ENCODE assay signal across 16 mouse cellular contexts in genomic region chr7:119258222-119258621, GRCm38 (mm10).
DNase-seq lines count a peak whose midpoint lies in the region; TF ChIP-seq lines count a peak whose summit lies in the region.
"Had no signal": no experiment of that assay in that cellular context is flagged by ENCODE, and none has a peak within 500 bp of the region (broad histone marks: within the 10 kb centered on the region; RNA-seq: fewer than 3 reads in every experiment).

No protein-coding gene starts in this region.

- no peak overlapping the region for H3K4me3 ChIP-seq in MEL (ENCODE audit: control insufficient read depth in 1 of 2, insufficient read depth in 1 of 2, low read depth in 2 of 2, low read length in 2 of 2)

- peaks cover under 1 to 1% of the 10 kb centered on the region in 2 experiments; a peak in 3 of 4 replicates for H3K4me1 ChIP-seq in MEL (ENCODE audit: control insufficient read depth in 1 of 2, insufficient read depth in 2 of 2, low read length in 2 of 2)

- no peaks in the 10 kb centered on the region for H3K27me3 ChIP-seq in MEL (ENCODE audit: control insufficient read depth in 1 of 2, insufficient read depth in 2 of 2, low read length in 2 of 2)
- H3K27me3 ChIP-seq: Patski had no signal

- H3K27ac ChIP-seq in MEL (ENCODE audit: control insufficient read depth, low read depth, low read length) = no peak overlapping the region

- TF ChIP-seq RAD21 in MEL (IDR thresholded peaks at IDR 0.05; ENCODE audit: low read depth, low read length) = no peak

- peak; percentile 42 to 55; a peak in 3 of 4 replicates for TF ChIP-seq EP300 in MEL (IDR thresholded peaks at IDR 0.05; ENCODE audit: low read depth in 1 of 2, low read length in 2 of 2)

- no peak for TF ChIP-seq CTCF in MEL (IDR thresholded peaks at IDR 0.05 in 2 of 3, conservative IDR thresholded peaks at IDR 0.05 in 1 of 3; ENCODE audit: control insufficient read depth in 1 of 3, insufficient read depth in 1 of 3, low read depth in 2 of 3, low read length in 3 of 3, poor library complexity in 1 of 3, severe bottlenecking in 1 of 3)

- no peak for TF ChIP-seq POLR2A in MEL (IDR thresholded peaks at IDR 0.05; ENCODE audit: control insufficient read depth in 1 of 2, insufficient read depth in 1 of 2, low read depth in 1 of 2, low read length in 2 of 2, poor library complexity in 1 of 2)

- peaks cover 0 to 9% of the 10 kb centered on the region in 2 experiments; a peak in 2 of 4 replicates for H3K36me3 ChIP-seq in MEL (ENCODE audit: control insufficient read depth in 1 of 2, insufficient read depth in 2 of 2, low read length in 2 of 2)
- H3K36me3 ChIP-seq: G1E had no signal

- no peak overlapping the region for H3K9ac ChIP-seq in MEL (ENCODE audit: control insufficient read depth, low read depth, low read length, poor library complexity, severe bottlenecking)

- no peaks in the 10 kb centered on the region for H3K9me3 ChIP-seq in MEL (replicated peaks; ENCODE audit: insufficient read depth, low read length)

- DNase-seq in MEL (ENCODE audit: low read depth, low spot score) = peak; percentile 41
- DNase-seq in adrenal gland, postnatal 14 days = no peak
- DNase-seq: adrenal gland, adult 2 months; adrenal gland, adult 8-10 months; adrenal gland, postnatal 10 days; adrenal gland, postnatal 25 days; adrenal gland, postnatal 36 days; B cell, adult 2 months; cerebellum, adult 11 months; cerebellum, adult 11-12 months; cerebellum, adult 18-20 months; cerebellum, adult 2 months; cerebellum, adult 8-10 months; cerebellum, adult 9-10 months had no signal

- H3K79me2 ChIP-seq in MEL (ENCODE audit: control insufficient read depth, insufficient read depth, low read length, poor library complexity) = no peaks in the 10 kb centered on the region

TF ChIP-seq in MEL, 35 proteins besides CTCF, POLR2A, EP300 and RAD21:
- no peak for TF ChIP-seq UBTF (IDR thresholded peaks at IDR 0.05; ENCODE audit: borderline replicate concordance, insufficient read depth, low read depth, low read length)
- peak; percentile 33; the same call in 1 of the 2 replicates for TF ChIP-seq GATA1 (IDR thresholded peaks at IDR 0.05; ENCODE audit: low read depth, low read length)
- peak; percentile 89 for TF ChIP-seq ZNF384 (IDR thresholded peaks at IDR 0.05; ENCODE audit: low read depth, low read length)
- TF ChIP-seq TCF12 (IDR thresholded peaks at IDR 0.05; ENCODE audit: low read depth, low read length) = 0 out of 2 replicates have a peak, but pooled peaks have one; percentile 11
- TF ChIP-seq E2F4 (IDR thresholded peaks at IDR 0.05; ENCODE audit: borderline replicate concordance, low read depth, low read length) = no peak
- TF ChIP-seq ETS1 (IDR thresholded peaks at IDR 0.05; ENCODE audit: low read depth, low read length) = peak; percentile 61; the same call in 1 of the 2 replicates
- TF ChIP-seq JUND (IDR thresholded peaks at IDR 0.05; ENCODE audit: low read depth, low read length) = 0 out of 2 replicates have a peak, but pooled peaks have one; percentile 50
- TF ChIP-seq MXI1 (IDR thresholded peaks at IDR 0.05; ENCODE audit: low read depth, low read length) = no peak
- 0 out of 2 replicates have a peak, but pooled peaks have one; percentile 14 for TF ChIP-seq ELF1 (IDR thresholded peaks at IDR 0.05; ENCODE audit: low read depth, low read length)
